Mouse (Mus musculus): Measurements from ENCODE around the gene Spag7. TPM values are rescaled to one million over a fixed set of nuclear protein-coding genes. Genes with fewer than 3 reads are reported as not detected.

Gene Spag7
- total and polyA plus RNA-seq, 2 experiments: 21.0 to 31.6 TPM

DNA sequence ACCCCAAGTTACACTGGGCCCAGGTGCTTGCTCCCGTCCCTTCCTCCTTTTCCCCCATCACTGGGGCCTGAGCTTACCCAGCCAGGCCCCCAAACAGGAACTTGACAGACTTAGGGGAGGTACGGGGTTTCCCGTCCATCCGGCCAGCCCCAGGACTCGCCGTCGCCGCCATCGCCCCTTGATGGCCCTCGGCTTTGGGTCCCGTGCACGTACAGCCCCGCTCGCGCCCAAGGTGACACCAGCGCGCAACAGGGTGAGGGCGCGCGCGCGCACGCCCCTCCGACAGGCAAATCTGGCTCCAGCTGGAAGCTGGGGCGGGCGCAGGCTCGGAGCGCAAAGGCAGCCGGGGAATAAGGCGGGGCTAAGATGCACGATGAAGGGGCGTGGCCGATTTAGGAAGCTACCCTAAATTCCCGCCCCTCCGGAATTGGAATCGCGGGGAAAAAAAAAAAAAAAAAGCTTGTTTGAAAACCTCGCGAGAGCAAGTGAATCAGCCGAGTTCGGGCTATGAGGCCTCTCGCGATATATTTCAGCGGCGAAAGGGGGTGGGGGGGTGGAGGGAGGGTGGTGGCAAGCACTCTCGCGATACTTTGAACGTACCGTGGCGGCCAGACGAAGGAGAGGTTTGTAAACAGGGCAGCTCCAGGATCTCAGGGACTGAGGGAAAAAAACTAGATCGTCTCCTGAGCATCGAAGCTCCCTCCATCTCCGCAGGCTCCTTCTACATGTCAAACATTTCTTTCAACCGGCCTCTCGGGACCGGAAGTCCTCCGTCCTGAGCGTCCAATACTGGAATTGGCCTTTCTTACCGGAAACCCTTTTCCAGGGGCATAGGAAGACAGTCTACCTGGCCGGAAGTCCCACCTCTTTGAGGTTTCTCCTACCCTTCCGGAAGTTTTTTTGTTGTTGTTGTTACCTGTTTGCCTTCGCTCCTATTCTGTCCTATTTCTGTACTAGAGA is 22.2 kb downstream of the Spag7 start, which contains the start of the genes Rnf167 and Slc25a11:
Rnf167 (plus strand) TSS at position 545 of the 960 bp plus-strand sequence.
Slc25a11 (minus strand) TSS at position 789 of the 960 bp plus-strand sequence.
- Histone ChIP-seq H3K27me3 (ENCODE audit: control insufficient read depth, insufficient read depth, low read length) (no peaks in the 10 kb centered on the region), H3K9ac (ENCODE audit: low read depth, low read length) (peak within 1 kb of the TSS; percentile 98), H3K36me3 (ENCODE audit: control insufficient read depth, insufficient read depth, low read length) (peaks cover 28% of the 10 kb centered on the region), H3K27ac (replicated peaks; ENCODE audit: insufficient read depth, low read depth, low read length) (peak within 1 kb of the TSS; percentile 98), H3K79me2 (ENCODE audit: control insufficient read depth, insufficient read depth, low read length) (peaks cover 19% of the 10 kb centered on the region; the same call in 1 of the 2 replicates), H3K4me3 (ENCODE audit: insufficient read depth, low read depth, low read length) (peak within 1 kb of the TSS; percentile 93), H3K4me1 (ENCODE audit: control insufficient read depth, insufficient read depth, low read length) (peaks cover 20% of the 10 kb centered on the region)
- DNase-seq (ENCODE audit: extremely low read depth, low read depth, low spot score): peak; percentile 93
- TF ChIP-seq CTCF (IDR thresholded peaks at IDR 0.05; ENCODE audit: low read depth, low read length) (no peak), POLR2A (IDR thresholded peaks at IDR 0.05; ENCODE audit: extremely low read depth, insufficient read depth, low read length) (peak; percentile 91)
- WGBS: under 1% methylated on average over 63 of the region's 63 CpGs

- no peak for DNase-seq (ENCODE audit: extremely low read depth, low read depth, low spot score)
- TF ChIP-seq POLR2A (IDR thresholded peaks at IDR 0.05; ENCODE audit: extremely low read depth, insufficient read depth, low read length): no peak
- no peak for TF ChIP-seq CTCF (IDR thresholded peaks at IDR 0.05; ENCODE audit: low read depth, low read length)
- Histone ChIP-seq H3K4me3 (ENCODE audit: insufficient read depth, low read depth, low read length) (peak overlapping the region; percentile 93), H3K9ac (ENCODE audit: low read depth, low read length) (peak overlapping the region; percentile 98), H3K79me2 (ENCODE audit: control insufficient read depth, insufficient read depth, low read length) (peaks cover 17% of the 10 kb centered on the region; the same call in 1 of the 2 replicates), H3K27ac (replicated peaks; ENCODE audit: insufficient read depth, low read depth, low read length) (peak overlapping the region; percentile 93), H3K4me1 (ENCODE audit: control insufficient read depth, insufficient read depth, low read length) (peaks cover 18% of the 10 kb centered on the region), H3K36me3 (ENCODE audit: control insufficient read depth, insufficient read depth, low read length) (peaks cover 20% of the 10 kb centered on the region), H3K27me3 (ENCODE audit: control insufficient read depth, insufficient read depth, low read length) (no peaks in the 10 kb centered on the region)
- WGBS: 13% methylated on average over 3 of the region's 3 CpGs
These were observed 23.0 kb downstream of the Spag7 start for GRCm38 (mm10) chr11:70646259-70646555.

- H3K27ac ChIP-seq (replicated peaks; ENCODE audit: insufficient read depth, low read depth, low read length): no peak overlapping the region
- peaks cover 18% of the 10 kb centered on the region for H3K4me1 ChIP-seq (ENCODE audit: control insufficient read depth, insufficient read depth, low read length)
- WGBS: 77% methylated on average over 12 of the region's 12 CpGs
- no peaks in the 10 kb centered on the region for H3K27me3 ChIP-seq (ENCODE audit: control insufficient read depth, insufficient read depth, low read length)
- H3K79me2 ChIP-seq (ENCODE audit: control insufficient read depth, insufficient read depth, low read length): peaks cover 17% of the 10 kb centered on the region; the same call in 1 of the 2 replicates
- peak overlapping the region; percentile 98 for H3K9ac ChIP-seq (ENCODE audit: low read depth, low read length)
- no peak for DNase-seq (ENCODE audit: extremely low read depth, low read depth, low spot score)
- TF ChIP-seq POLR2A (IDR thresholded peaks at IDR 0.05; ENCODE audit: extremely low read depth, insufficient read depth, low read length) (no peak), CTCF (IDR thresholded peaks at IDR 0.05; ENCODE audit: low read depth, low read length) (no peak)
- peaks cover 16% of the 10 kb centered on the region; the same call in 1 of the 2 replicates for H3K36me3 ChIP-seq (ENCODE audit: control insufficient read depth, insufficient read depth, low read length)
- H3K4me3 ChIP-seq (ENCODE audit: insufficient read depth, low read depth, low read length): peak overlapping the region; percentile 93
These were observed 23.6 kb downstream of the Spag7 start for GRCm38 (mm10) chr11:70645461-70646258.

DNA sequence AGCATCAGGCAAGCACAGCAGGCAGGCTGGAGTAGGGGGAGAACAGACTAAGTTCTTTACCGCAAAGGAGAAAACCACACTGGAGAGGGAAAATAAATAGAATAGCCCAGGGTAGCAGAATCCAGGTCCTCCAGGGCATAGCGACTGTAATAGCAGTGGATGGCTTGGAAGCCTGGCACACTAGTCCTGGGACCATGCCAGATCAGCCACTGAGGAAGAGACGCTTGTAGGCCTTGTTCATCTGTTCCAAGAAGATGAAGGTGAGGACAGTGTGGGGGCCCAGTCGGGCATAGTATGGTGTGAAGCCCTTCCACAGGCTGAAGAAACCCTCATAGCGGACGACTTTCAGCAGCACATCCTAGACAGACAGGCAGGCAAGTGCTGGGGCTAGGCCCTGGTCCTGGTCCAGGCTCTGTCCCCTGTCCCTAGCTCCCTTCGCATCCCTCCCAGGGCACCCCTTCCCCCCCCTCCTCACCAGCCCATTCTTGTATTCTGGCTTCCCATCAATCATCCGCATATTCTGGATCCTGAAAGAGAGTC is 24.6 kb downstream of the Spag7 start:
- H3K9ac ChIP-seq (ENCODE audit: low read depth, low read length): no peak overlapping the region

DNA sequence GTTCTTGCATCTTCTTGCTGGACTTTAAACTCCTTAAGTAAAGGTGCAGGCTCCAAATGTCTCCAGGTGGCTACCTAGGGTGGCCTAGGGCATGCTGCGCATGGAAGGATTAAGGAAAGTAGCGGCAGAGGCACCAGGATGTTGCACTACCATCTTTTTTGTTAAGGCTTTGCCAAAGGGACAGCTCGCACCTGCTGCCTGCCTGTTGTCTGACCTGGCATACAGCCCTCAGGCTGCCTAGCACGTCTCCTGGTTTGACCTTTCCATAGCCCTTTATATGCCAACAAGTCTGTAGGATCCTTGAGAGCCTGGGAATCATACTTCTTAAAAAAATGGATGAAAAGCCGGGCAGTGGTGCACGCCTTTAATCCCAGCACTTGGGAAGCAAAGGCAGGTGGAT is 26.2 kb downstream of the Spag7 start:
- Histone ChIP-seq H3K79me2 (ENCODE audit: control insufficient read depth, insufficient read depth, low read length) (peaks cover 10% of the 10 kb centered on the region; the same call in 1 of the 2 replicates), H3K27me3 (ENCODE audit: control insufficient read depth, insufficient read depth, low read length) (no peaks in the 10 kb centered on the region), H3K4me3 (ENCODE audit: insufficient read depth, low read depth, low read length) (no peak overlapping the region), H3K9ac (ENCODE audit: low read depth, low read length) (no peak overlapping the region), H3K27ac (replicated peaks; ENCODE audit: insufficient read depth, low read depth, low read length) (no peak overlapping the region), H3K36me3 (ENCODE audit: control insufficient read depth, insufficient read depth, low read length) (peaks cover 2% of the 10 kb centered on the region; the same call in 1 of the 2 replicates), H3K4me1 (ENCODE audit: control insufficient read depth, insufficient read depth, low read length) (peaks cover 8% of the 10 kb centered on the region)
- TF ChIP-seq CTCF (IDR thresholded peaks at IDR 0.05; ENCODE audit: low read depth, low read length) (no peak), POLR2A (IDR thresholded peaks at IDR 0.05; ENCODE audit: extremely low read depth, insufficient read depth, low read length) (no peak)
- DNase-seq (ENCODE audit: extremely low read depth, low read depth, low spot score): no peak
- 81% methylated on average over 6 of the region's 6 CpGs for WGBS

More for the DNA sequence above, 24.6 kb downstream of the Spag7 start:
- DNase-seq (ENCODE audit: extremely low read depth, low read depth, low spot score): no peak
- peaks cover 18% of the 10 kb centered on the region for H3K4me1 ChIP-seq (ENCODE audit: control insufficient read depth, insufficient read depth, low read length)
- 91% methylated on average over 8 of the region's 8 CpGs for WGBS
- H3K79me2 ChIP-seq (ENCODE audit: control insufficient read depth, insufficient read depth, low read length): peaks cover 17% of the 10 kb centered on the region; the same call in 1 of the 2 replicates
- H3K27ac ChIP-seq (replicated peaks; ENCODE audit: insufficient read depth, low read depth, low read length): no peak overlapping the region
- H3K36me3 ChIP-seq (ENCODE audit: control insufficient read depth, insufficient read depth, low read length): peaks cover 8% of the 10 kb centered on the region; the same call in 1 of the 2 replicates
- no peak overlapping the region for H3K4me3 ChIP-seq (ENCODE audit: insufficient read depth, low read depth, low read length)
- H3K27me3 ChIP-seq (ENCODE audit: control insufficient read depth, insufficient read depth, low read length): no peaks in the 10 kb centered on the region
- TF ChIP-seq POLR2A (IDR thresholded peaks at IDR 0.05; ENCODE audit: extremely low read depth, insufficient read depth, low read length): no peak
- TF ChIP-seq CTCF (IDR thresholded peaks at IDR 0.05; ENCODE audit: low read depth, low read length): no peak

Measured in liver, adult 2 months (tissue).